Mouse (Mus musculus) A20 (cell line): ENCODE measurements around the gene Rassf7.
"Not testable (repeated sequence)": the region's sequence is repeated elsewhere in the genome, so short reads cannot be mapped to it uniquely, and the experiment has no call there.

Experiments
- DNase-seq: peaks from one replicate; pipeline ENCODE4 v3.0.0-alpha.2; 2011; ENCODE audit warnings: low read depth, low spot score

The Rassf7 gene

GRCm38 (mm10) chr7:141222126-141222467 lies 6.4 kb downstream of the Rassf7 start:
- DNase-seq: no peak

DNA sequence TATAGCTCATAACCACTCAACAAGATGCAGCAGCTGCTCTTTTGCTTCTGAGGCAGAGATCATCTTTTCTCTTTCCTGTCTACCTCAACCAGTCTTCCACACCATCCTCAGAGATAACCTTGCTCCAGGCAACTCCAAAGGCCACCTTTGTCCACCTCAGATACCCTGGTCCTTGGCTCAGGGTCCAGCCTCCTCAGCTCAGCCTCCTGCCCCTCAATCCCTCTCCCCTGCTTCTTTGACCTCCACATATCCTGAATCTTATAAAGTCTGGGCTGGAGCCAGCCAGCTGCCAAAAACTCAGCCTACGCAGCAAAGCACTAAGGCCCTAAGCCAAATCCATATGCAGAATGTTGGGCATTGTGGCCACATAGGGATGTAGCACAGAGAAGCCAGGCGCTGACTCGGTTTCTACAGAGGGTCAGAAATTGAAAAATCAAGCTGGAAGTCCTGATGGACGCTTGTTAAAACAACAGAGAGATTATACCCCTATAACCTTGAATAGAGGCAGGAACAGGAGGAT lies 7.1 kb downstream of the Rassf7 start:
- DNase-seq: peak; percentile 14

DNA sequence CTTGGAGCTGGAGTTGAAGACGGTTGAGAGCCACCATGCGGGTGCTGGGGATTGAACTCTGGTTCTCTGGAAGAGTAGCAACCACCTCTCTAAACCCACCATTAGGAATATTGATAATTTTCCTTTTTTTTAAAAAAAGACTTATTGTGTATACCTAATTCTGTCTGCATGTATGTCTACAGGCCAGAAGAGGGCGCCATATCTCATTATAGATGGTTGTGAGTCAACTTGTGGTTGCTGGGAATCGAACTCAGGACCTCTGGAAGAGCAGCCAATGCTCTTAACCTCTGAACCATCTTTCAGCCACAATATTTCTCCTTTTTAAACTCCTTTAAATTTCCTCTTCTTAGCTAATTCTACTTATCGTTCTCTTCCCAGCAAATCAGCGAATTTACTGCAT lies 10.9 kb downstream of the Rassf7 start:
- DNase-seq: peak; percentile 23

GRCm38 (mm10) chr7:141227796-141228195 lies 12.1 kb downstream of the Rassf7 start:
- DNase-seq: no peak

DNA sequence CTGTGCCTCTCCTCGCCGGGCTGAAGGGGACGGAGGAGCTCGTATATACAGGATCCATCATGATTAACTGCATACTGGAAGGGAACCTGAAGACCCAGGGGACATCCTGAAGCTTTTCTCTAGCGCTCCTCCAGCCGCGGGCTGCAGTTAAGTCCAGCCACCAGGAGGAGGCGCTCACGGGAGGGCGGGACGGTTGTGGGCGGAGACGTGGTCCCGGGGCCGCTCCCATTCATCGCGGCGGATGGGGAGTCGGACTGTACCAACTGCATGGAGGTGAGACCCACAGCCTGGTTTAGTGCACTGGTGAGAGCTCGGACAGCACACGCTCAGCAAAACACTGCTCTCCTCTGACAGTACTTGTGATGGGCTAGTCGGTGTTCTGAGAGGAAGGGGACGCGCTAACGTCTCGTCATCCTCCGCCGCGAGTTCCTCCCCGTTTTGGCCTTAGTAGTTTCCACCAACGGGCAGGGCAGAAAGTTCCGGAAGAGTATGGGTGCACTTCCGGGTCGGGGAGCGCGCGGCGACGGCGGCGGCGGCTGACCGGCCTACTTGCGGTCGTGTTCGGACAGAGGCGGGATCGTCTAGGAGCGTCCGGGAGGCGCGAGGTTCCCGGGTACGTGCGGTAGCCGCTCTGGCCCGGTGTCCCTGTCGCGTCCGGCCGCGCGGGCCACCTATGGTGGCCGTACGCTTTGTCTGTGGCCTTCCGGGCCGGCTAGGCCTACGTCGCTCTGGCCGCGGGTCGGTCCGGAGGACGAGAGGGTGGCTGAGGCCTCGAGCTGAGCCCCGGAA lies 12.8 kb downstream of the Rassf7 start, which contains the start of gene Phrf1:
Phrf1 (plus strand) TSS at position 506 of the 789 bp plus-strand sequence.
- DNase-seq: peak; percentile 95

DNA sequence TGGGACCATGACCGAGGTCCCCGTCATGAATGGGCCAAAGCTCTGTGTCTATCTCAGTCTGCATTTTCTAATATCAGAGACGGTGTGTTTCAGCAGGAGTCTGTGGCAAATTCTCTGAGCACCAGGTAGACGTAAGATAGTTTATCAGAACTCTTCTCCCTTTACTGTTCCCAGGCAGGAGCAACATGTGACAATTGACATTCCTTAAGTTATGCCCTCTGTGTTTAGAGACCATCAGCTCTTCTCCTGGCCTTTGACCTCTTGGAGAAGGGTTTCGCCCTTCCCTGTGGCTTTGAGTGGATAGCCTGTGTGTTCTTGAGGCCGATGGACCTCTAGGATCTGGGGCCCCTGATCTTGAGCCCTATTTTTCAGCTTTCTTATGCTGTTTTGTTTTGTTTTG lies 14.0 kb downstream of the Rassf7 start:
- DNase-seq: no peak

- DNase-seq: no peak
Observed at GRCm38 (mm10) chr7:141230570-141230969, 14.9 kb downstream of the Rassf7 start.

DNA sequence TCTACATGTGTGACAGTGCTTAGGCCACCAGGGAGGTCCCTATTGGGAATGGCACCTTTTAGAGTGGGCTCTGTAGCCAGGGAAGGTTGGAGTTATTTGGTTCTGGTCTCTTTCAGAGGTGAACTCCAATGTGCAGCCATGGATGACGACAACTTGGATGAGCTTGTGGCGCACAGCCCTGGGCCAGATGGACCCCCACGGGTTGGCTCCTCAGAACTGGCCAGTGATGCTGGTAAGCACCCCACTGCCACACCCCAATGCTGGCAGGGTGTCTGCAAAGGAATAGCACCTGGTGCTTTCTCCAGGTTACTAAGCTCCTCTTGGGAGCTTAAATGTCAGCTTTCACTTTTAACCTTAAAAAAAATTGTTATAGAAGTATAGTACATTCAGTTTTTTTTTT lies 15.5 kb downstream of the Rassf7 start:
- no peak for DNase-seq

DNA sequence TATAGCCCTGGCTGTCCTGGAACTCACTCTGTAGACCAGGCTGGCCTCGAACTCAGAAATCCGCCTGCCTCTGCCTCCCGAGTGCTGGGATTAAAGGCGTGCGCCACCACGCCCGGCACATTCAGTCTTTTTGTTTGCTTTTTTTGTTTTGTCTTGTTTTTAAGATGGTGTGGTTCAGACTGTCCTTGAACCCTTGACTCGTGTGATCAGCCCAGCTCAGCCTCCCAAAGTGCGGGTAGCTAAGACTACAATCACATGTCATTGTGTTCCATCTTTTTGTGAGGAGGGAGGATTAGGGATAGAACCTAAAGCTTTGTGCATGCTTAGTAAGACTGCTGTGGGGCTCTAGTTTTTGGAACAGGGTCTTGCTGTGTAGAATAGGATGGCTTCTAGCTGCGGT lies 15.9 kb downstream of the Rassf7 start:
- DNase-seq: no peak

DNA sequence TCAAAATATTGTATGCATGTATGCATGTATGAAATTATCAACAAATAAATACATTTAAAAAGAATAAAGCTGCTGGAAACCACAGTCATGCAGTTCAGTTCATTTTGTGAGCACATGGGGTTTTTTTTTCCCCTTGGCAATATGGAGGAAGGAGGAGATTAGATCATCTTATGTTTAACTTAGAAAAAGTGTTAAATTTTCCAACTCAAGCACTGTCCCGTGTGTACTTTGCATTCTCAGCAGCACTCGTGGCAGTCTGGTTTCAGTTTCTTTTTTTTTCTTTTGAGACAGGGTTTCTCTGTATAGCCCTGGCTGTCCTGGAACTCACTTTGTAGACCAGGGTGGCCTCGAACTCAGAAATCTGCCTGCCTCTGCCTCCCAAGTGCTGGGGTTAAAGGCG lies 34.8 kb downstream of the Rassf7 start:
- not testable (repeated sequence) for DNase-seq

DNA sequence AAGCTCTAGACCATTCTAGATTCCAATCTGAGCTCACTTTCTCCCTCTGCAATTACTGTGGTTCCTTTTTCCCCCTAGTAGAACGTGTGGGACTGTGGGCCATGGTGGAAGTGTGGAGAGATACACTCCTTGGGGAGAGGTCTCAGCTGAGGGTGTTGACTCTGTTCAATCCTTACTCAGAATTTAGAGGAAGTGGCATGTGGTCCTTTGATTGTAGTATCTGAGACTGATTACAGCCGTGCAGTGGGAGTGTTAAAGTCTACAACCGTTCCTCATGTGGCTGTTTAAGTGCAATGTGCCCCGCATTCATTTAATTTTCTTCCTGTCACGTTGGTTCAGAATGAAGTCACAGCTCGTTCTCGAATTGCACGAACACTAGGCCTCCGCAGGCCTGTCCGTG lies 40.5 kb downstream of the Rassf7 start:
- no peak for DNase-seq

DNA sequence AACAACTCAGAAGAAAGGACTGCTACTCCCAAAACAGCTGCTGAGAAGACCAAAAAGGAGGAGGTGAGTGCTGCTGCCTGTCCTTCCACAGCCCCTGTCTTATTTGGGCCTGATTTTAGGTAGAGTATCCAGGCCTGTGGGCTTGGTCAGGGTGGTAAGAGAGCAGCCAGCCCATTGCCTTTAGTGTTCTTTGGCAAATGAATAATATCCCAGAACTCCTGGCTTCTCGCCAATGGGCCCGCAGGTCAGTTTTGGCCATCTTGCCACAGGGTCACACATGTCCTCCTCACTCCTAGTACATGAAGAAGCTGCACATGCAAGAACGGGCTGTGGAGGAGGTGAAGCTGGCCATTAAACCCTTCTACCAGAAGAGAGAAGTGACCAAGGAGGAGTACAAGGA lies 45.8 kb downstream of the Rassf7 start:
- no peak for DNase-seq

- no peak for DNase-seq
Observed at GRCm38 (mm10) chr7:141263640-141264039, 48.0 kb downstream of the Rassf7 start.

DNA sequence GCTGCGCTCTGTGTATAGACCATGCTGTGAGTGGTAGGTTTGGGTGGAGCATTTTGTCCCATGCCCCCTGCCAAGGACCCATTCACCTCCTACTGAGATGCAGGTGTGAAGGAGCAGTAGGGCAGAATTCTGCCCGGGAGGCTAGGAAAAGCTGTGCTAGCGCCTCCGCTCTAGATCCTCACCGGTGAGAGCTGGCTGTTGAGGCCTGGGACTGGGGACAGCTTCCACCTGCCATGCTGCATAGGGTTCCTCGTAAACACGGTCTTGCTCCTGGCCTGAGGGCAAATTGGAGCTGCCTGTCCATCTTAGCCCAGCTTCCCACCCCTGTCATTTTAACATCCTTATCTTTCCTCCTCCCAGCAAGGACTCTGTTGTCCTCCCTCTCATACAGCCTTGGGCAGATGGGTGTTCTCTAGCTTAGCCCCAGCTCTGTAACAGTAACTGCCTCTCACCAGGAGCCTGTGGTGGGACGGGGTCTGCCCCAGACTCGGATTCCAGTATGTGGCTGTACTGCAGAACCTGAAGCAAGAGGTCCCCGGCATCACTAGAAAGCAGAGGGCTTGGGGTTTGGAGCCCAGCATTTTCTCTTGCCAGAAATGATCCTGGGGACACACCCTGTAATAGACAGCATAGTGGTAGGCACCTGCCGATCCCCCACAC lies 48.5 kb downstream of the Rassf7 start:
- no peak for DNase-seq

DNA sequence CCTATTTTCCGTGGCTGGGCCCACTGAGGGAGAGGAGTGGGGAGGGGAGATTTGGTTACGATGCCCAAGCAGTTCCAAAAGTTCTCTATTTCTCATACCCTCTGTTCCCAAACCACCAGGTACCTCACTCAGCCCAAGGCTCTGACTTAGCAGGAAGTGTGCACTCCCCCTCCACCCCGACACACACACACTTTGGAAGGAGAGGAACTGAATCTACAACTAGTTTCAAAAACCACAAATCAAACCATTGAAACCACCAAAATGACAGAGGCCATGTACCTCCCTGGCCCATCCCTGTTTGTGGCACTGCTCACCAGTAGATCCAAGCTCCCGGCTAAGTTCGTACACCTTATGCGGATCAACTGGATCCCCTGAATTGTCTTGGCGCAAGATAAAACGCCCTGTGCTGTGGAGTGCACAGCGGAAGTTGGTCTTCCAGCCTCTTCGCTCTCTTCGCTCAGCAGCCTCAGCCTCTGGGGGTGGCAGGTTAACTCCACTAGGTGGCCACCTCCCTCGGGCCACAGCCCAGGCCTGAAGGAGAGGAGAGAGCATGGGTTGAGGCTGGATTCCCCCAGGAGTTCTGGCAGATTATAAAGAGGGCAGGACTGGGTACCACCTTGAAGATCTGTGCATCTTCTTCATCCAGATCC lies 49.2 kb downstream of the Rassf7 start:
- peak; percentile 87 for DNase-seq

GRCm38 (mm10) chr7:141265411-141265738 lies 49.7 kb downstream of the Rassf7 start:
- no peak for DNase-seq

DNA sequence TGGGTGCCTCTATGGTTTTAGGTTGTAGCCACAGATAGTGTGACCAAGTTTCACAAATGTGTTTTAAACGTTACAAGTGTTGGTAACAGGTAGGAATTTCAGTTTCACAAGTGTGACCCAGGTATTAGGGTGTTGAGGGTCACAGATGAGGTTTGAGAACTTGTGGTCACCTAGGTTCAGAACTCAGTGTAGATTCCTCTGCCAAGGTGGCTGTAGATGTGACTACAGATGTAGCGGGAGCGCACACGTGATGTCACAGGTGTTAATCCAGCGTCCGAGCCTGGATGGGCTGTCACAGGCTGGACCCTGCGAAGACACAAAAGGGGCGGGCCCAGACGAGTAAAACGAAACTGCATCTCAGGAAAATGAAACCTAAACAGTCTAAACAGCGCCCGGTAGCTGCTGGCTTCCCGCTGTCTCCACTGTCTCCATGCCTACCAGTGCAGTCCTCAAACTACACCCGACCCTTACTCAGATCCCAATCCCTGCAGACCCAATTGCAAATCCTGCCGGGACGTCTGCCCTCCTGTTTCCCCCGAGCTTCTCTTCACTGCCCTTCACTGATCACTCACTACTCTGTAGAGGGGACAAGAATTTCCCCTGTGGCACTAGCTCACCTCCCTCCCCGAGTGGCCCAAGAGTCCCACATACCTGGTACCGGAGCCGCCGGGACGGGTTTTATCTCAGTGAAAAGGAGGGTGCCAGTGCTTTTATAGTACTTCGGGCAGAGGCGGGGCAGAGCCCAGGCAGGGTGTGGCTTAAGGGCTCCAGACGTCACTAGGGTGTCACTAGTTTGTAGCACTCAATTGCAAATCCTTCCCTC lies 50.3 kb downstream of the Rassf7 start, which contains the start of gene Irf7:
Irf7 (minus strand) TSS at position 743 of the 823 bp plus-strand sequence.
- DNase-seq: peak; percentile 87
